Mouse (Mus musculus) stomach, embryonic 15.5 days (tissue): Measurements from ENCODE around the gene Taar8b. TPM values are rescaled to one million over a fixed set of nuclear protein-coding genes. Genes with fewer than 3 reads are reported as not detected.

Experiments
- polyA plus RNA-seq: library from polyadenylated mRNA; unstranded; fragments of >200 nt; fragmentation: Nextera tagmentation; extraction: Ambion mirVana; gene quantifications from 2 replicates; pipeline ENCODE4 v1.2.1, GENCODE M21; 2015

Gene Taar8b
- polyA plus RNA-seq, 1 experiment from 2014 or later, result not detected

Other genes with a start within 250 kb of the Taar8b start
- 0.41 and 0.67 TPM in 2 replicates for gene Vnn3, start 240.8 kb downstream of the Taar8b start, polyA plus RNA-seq
- gene Vnn1, start 197.6 kb downstream of the Taar8b start, polyA plus RNA-seq, result 3.0 and 4.1 TPM in 2 replicates
- not detected in 2 replicates for gene Taar1, start 171.9 kb downstream of the Taar8b start, polyA plus RNA-seq
- not detected in 2 replicates for gene Taar2, start 153.7 kb downstream of the Taar8b start, polyA plus RNA-seq
- gene Taar3, start 142.7 kb downstream of the Taar8b start, polyA plus RNA-seq, result not detected in 2 replicates
- gene Taar4, start 131.8 kb downstream of the Taar8b start, polyA plus RNA-seq, result not detected in 2 replicates
- gene Taar5, start 121.6 kb downstream of the Taar8b start, polyA plus RNA-seq, result not detected in 2 replicates
- not detected in 2 replicates for gene Taar6, start 106.6 kb downstream of the Taar8b start, polyA plus RNA-seq
- not detected in 2 replicates for gene Taar7a, start 98.8 kb downstream of the Taar8b start, polyA plus RNA-seq
- not detected in 2 replicates for gene Taar7b, start 92.4 kb downstream of the Taar8b start, polyA plus RNA-seq
- gene Taar7d, start 65.1 kb downstream of the Taar8b start, polyA plus RNA-seq, result not detected in 2 replicates
- gene Taar7e, start 54.7 kb downstream of the Taar8b start, polyA plus RNA-seq, result not detected in 2 replicates
- not detected in 2 replicates for gene Taar7f, start 42.8 kb downstream of the Taar8b start, polyA plus RNA-seq
- not detected in 2 replicates for gene Taar8a, start 15.8 kb downstream of the Taar8b start, polyA plus RNA-seq
- not detected in 2 replicates for gene Taar8c, start 9.6 kb upstream of the Taar8b start, polyA plus RNA-seq
- gene Taar9, start 17.2 kb upstream of the Taar8b start, polyA plus RNA-seq, result 0.13 TPM in 1 of 2 replicates, not detected in the other
- gene Stx7, start 57.0 kb upstream of the Taar8b start, polyA plus RNA-seq, result 87.8 and 91.1 TPM in 2 replicates
- 10.9 and 14.9 TPM in 2 replicates for gene Moxd1, start 131.2 kb upstream of the Taar8b start, polyA plus RNA-seq